In genomic region chr15:83761512-83761911, GRCm38 (mm10) we compare ENCODE assay signal across 21 mouse cellular contexts. TPM values are rescaled to one million over a fixed set of nuclear protein-coding genes. Genes with fewer than 3 reads are reported as not detected.
DNase-seq lines count a peak whose midpoint lies in the region; ATAC-seq and TF ChIP-seq lines count a peak whose summit lies in the region.
"Had no signal": no experiment of that assay in that cellular context is flagged by ENCODE, and none has a peak within 500 bp of the region (broad histone marks: within the 10 kb centered on the region; RNA-seq: fewer than 3 reads in every experiment).

No protein-coding gene starts in this region.

- TF ChIP-seq CTCF in forebrain, postnatal 0 days (IDR thresholded peaks at IDR 0.05; ENCODE audit: low read depth), result no peak

- H3K9ac ChIP-seq in forebrain, embryonic 13.5 days, result no peak overlapping the region
- no peak overlapping the region for H3K9ac ChIP-seq in forebrain, embryonic 12.5 days
- no peak overlapping the region for H3K9ac ChIP-seq in forebrain, embryonic 15.5 days (replicated peaks)
- peak overlapping the region; percentile 14; the same call in 1 of the 2 replicates for H3K9ac ChIP-seq in forebrain, postnatal 0 days
- H3K9ac ChIP-seq: embryonic facial prominence, embryonic 13.5 days; embryonic facial prominence, embryonic 15.5 days had no signal

- intact Hi-C loops in heart, postnatal 14 days (cut with DNase I), result loop anchor here (2.0 kb wide), 1 partner anchor 293 kb away; no protein-coding TSS in a partner anchor

- peak overlapping the region; percentile 40; the same call in 1 of the 2 replicates for H3K27ac ChIP-seq in forebrain, embryonic 13.5 days
- H3K27ac ChIP-seq in forebrain, embryonic 12.5 days, result no peak overlapping the region
- peak overlapping the region; percentile 13; the same call in 1 of the 2 replicates for H3K27ac ChIP-seq in forebrain, embryonic 15.5 days (replicated peaks)
- H3K27ac ChIP-seq in forebrain, postnatal 0 days (ENCODE audit: low read depth, low read length), result peak overlapping the region; percentile 15; the same call in 1 of the 2 replicates
- H3K27ac ChIP-seq: embryonic facial prominence, embryonic 13.5 days; embryonic facial prominence, embryonic 15.5 days had no signal

- H3K4me2 ChIP-seq in forebrain, embryonic 13.5 days, result no peak overlapping the region
- H3K4me2 ChIP-seq in forebrain, embryonic 12.5 days, result no peak overlapping the region
- H3K4me2 ChIP-seq in forebrain, embryonic 15.5 days (replicated peaks), result no peak overlapping the region
- no peak overlapping the region for H3K4me2 ChIP-seq in forebrain, postnatal 0 days (ENCODE audit: low read depth)
- H3K4me2 ChIP-seq: embryonic facial prominence, embryonic 13.5 days; embryonic facial prominence, embryonic 15.5 days had no signal

- ATAC-seq in forebrain, embryonic 13.5 days, result no peak
- ATAC-seq in forebrain, embryonic 12.5 days (ENCODE audit: low FRiP score), result no peak
- ATAC-seq in forebrain, embryonic 15.5 days (replicated peaks), result no peak
- ATAC-seq in forebrain, postnatal 0 days, result no peak

- DNase-seq in forebrain, postnatal 0 days, result peak; percentile 32
- DNase-seq in heart, postnatal 14 days, result no peak
- no peak for DNase-seq in retina, postnatal 1 day
- DNase-seq: adrenal gland, adult 2 months; adrenal gland, postnatal 10 days; adrenal gland, postnatal 25 days; cerebellum, adult 11 months; cerebellum, adult 18-20 months; cerebellum, adult 8-10 months; cerebellum, adult 9-11 months; cerebellum, postnatal 36 days; embryo, embryonic 11 days had no signal

- 86% methylated on average over 13 of the region's 13 CpGs for WGBS in forebrain, embryonic 13.5 days
- 88% methylated on average over 13 of the region's 13 CpGs for WGBS in forebrain, embryonic 12.5 days
- 82% methylated on average over 13 of the region's 13 CpGs for WGBS in forebrain, embryonic 15.5 days
- 78% methylated on average over 13 of the region's 13 CpGs for WGBS in forebrain, postnatal 0 days

- H3K9me3 ChIP-seq in forebrain, embryonic 13.5 days (replicated peaks), result no peaks in the 10 kb centered on the region
- no peaks in the 10 kb centered on the region for H3K9me3 ChIP-seq in forebrain, embryonic 12.5 days
- H3K9me3 ChIP-seq in forebrain, embryonic 15.5 days, result no peaks in the 10 kb centered on the region
- no peaks in the 10 kb centered on the region for H3K9me3 ChIP-seq in forebrain, postnatal 0 days (ENCODE audit: low read length)
- H3K9me3 ChIP-seq: embryonic facial prominence, embryonic 13.5 days; embryonic facial prominence, embryonic 15.5 days had no signal

- peaks cover 43% of the 10 kb centered on the region for H3K4me1 ChIP-seq in forebrain, embryonic 13.5 days
- peaks cover 26% of the 10 kb centered on the region for H3K4me1 ChIP-seq in forebrain, embryonic 12.5 days
- H3K4me1 ChIP-seq in forebrain, embryonic 15.5 days, result peaks cover 45% of the 10 kb centered on the region
- H3K4me1 ChIP-seq in forebrain, postnatal 0 days (ENCODE audit: insufficient read depth), result no peaks in the 10 kb centered on the region
- H3K4me1 ChIP-seq: embryonic facial prominence, embryonic 15.5 days had no signal

- H3K36me3 ChIP-seq in forebrain, embryonic 13.5 days (ENCODE audit: poor library complexity, severe bottlenecking), result no peaks in the 10 kb centered on the region
- no peaks in the 10 kb centered on the region for H3K36me3 ChIP-seq in forebrain, embryonic 12.5 days (replicated peaks)
- H3K36me3 ChIP-seq in forebrain, embryonic 15.5 days, result no peaks in the 10 kb centered on the region
- H3K36me3 ChIP-seq in forebrain, postnatal 0 days (ENCODE audit: insufficient read depth), result no peaks in the 10 kb centered on the region
- H3K36me3 ChIP-seq: embryonic facial prominence, embryonic 13.5 days; embryonic facial prominence, embryonic 15.5 days had no signal

- no peak overlapping the region for H3K4me3 ChIP-seq in forebrain, embryonic 13.5 days
- no peak overlapping the region for H3K4me3 ChIP-seq in forebrain, embryonic 12.5 days (replicated peaks)
- H3K4me3 ChIP-seq in forebrain, embryonic 15.5 days, result no peak overlapping the region
- H3K4me3 ChIP-seq in forebrain, postnatal 0 days (ENCODE audit: low read depth, low read length), result no peak overlapping the region
- H3K4me3 ChIP-seq: embryonic facial prominence, embryonic 13.5 days; embryonic facial prominence, embryonic 15.5 days; erythroblast, embryonic 14.5 days had no signal

- 0 out of 2 replicates have a peak, but pooled peaks cover 2% of the 10 kb centered on the region for H3K27me3 ChIP-seq in forebrain, embryonic 13.5 days
- H3K27me3 ChIP-seq in forebrain, embryonic 12.5 days, result peaks cover 18% of the 10 kb centered on the region
- no peaks in the 10 kb centered on the region for H3K27me3 ChIP-seq in forebrain, embryonic 15.5 days
- H3K27me3 ChIP-seq in forebrain, postnatal 0 days (ENCODE audit: insufficient read depth, low read length), result no peaks in the 10 kb centered on the region
- H3K27me3 ChIP-seq: embryonic facial prominence, embryonic 15.5 days had no signal

RNA-seq across cellular contexts. Expression of gene Mpped1, which starts 17.8 kb away (rescaled TPM):
- polyA plus RNA-seq in forebrain, embryonic 13.5 days (2015; fragmentation: Nextera tagmentation; extraction: Ambion mirVana), result 84.8 and 104 TPM in 2 replicates
- polyA plus RNA-seq in forebrain, embryonic 12.5 days (2016; fragmentation: Nextera tagmentation; extraction: Ambion mirVana), result 30.6 and 41.1 TPM in 2 replicates
- 323 and 347 TPM in 2 replicates for polyA plus RNA-seq in forebrain, embryonic 15.5 days (2015; fragmentation: Nextera tagmentation; extraction: Ambion mirVana)
- total RNA-seq in forebrain, postnatal 0 days (2014; rRNA removed), result 352 and 534 TPM in 2 replicates
- 227 and 361 TPM in 2 replicates for polyA plus RNA-seq in forebrain, postnatal 0 days (2015; fragmentation: Nextera tagmentation; extraction: Ambion mirVana)
- not detected for total RNA-seq in heart, postnatal 14 days (2021)
- total RNA-seq: adrenal gland, adult 2 months; adrenal gland, postnatal 25 days; common myeloid progenitor, adult 5-6 weeks; MEL had no signal
- polyA plus RNA-seq: adrenal gland, adult 2 months; C2C12; erythroblast, embryonic 14.5 days had no signal

RNA-seq across cellular contexts. Expression of gene Scube1, which starts 36.7 kb away (rescaled TPM):
- 10.7 and 13.0 TPM in 2 replicates for polyA plus RNA-seq in forebrain, embryonic 13.5 days (2015; fragmentation: Nextera tagmentation; extraction: Ambion mirVana)
- polyA plus RNA-seq in forebrain, embryonic 12.5 days (2016; fragmentation: Nextera tagmentation; extraction: Ambion mirVana), result 17.9 and 20.4 TPM in 2 replicates
- polyA plus RNA-seq in forebrain, embryonic 15.5 days (2015; fragmentation: Nextera tagmentation; extraction: Ambion mirVana), result 17.9 and 20.9 TPM in 2 replicates
- 28.1 and 33.5 TPM in 2 replicates for total RNA-seq in forebrain, postnatal 0 days (2014; rRNA removed)
- 9.7 and 12.0 TPM in 2 replicates for polyA plus RNA-seq in forebrain, postnatal 0 days (2015; fragmentation: Nextera tagmentation; extraction: Ambion mirVana)
- total RNA-seq in heart, postnatal 14 days (2021), result 1 to 10 TPM; 3.7 to 4.0 TPM
- total RNA-seq: common myeloid progenitor, adult 5-6 weeks; MEL had no signal
- polyA plus RNA-seq: C2C12; erythroblast, embryonic 14.5 days had no signal
